Mouse (Mus musculus) bone marrow, adult 2 months (tissue): ENCODE measurements around the gene Tbc1d2. TPM values are rescaled to one million over a fixed set of nuclear protein-coding genes. Genes with fewer than 3 reads are reported as not detected.

Experiments
- H3K27ac ChIP-seq: fragments of 200-500 bp; 2 replicates; pipeline ENCODE4 v1.5.1; 2012; ENCODE audit warnings: low read depth, mild to moderate bottlenecking, control low read depth, inconsistent platforms, low read length; ENCODE audit not compliant: control insufficient read depth, poor library complexity, insufficient read depth
- H3K4me1 ChIP-seq: fragments of 200-500 bp; 2 replicates; pipeline ENCODE4 v1.6.1; 2011; ENCODE audit warnings: low read length; ENCODE audit not compliant: control insufficient read depth, insufficient read depth
- H3K4me3 ChIP-seq: fragments of 200-500 bp; replicated peaks from 2 replicates; pipeline ENCODE3; 2011; ENCODE audit warnings: mild to moderate bottlenecking, low read depth, low read length, control low read depth; ENCODE audit not compliant: control insufficient read depth
- CTCF ChIP-seq: fragments of 200-500 bp; IDR thresholded peaks from 2 replicates; pipeline ENCODE4 v1.5.1; 2011; ENCODE audit warnings: low read length, control low read depth; ENCODE audit not compliant: control insufficient read depth, insufficient read depth
- POLR2A ChIP-seq: fragments of 200-500 bp; IDR thresholded peaks from 2 replicates; pipeline ENCODE4 v1.6.1; 2011; ENCODE audit warnings: low read depth, mild to moderate bottlenecking, control low read depth, low read length, borderline replicate concordance; ENCODE audit not compliant: control insufficient read depth
- WGBS: fragments of 180-500 bp; shearing (Covaris S2); methylation state at CpG from one replicate; pipeline ENCODE4 v1.1.7; 2018; 5-methylcytosine and 5-hydroxymethylcytosine counted together
- polyA plus RNA-seq: library from polyadenylated mRNA; stranded (reverse); fragments of >200 nt; gene quantifications from 2 replicates; pipeline ENCODE4 v1.2.4, GENCODE M21; 2011; ENCODE audit warnings: low replicate concordance; ENCODE audit not compliant: missing spikeins, insufficient read depth, insufficient read length

The Tbc1d2 gene
- polyA plus RNA-seq, 1 experiment: 4.6 TPM

- peak overlapping the region; percentile 27 for H3K27ac ChIP-seq
- peak overlapping the region; percentile 1 for H3K4me3 ChIP-seq
- WGBS: 2% methylated on average over 10 of the region's 10 CpGs
- peaks cover 14% of the 10 kb centered on the region for H3K4me1 ChIP-seq
- TF ChIP-seq CTCF (no peak), POLR2A (no peak)
Observed at GRCm38 (mm10) chr4:46563847-46564246, 86.2 kb downstream of the Tbc1d2 start.

GRCm38 (mm10) chr4:46562841-46563240 lies 87.2 kb downstream of the Tbc1d2 start:
- no peak overlapping the region for H3K27ac ChIP-seq
- peaks cover 18% of the 10 kb centered on the region for H3K4me1 ChIP-seq
- WGBS: 89% methylated on average over 14 of the region's 14 CpGs
- no peak overlapping the region for H3K4me3 ChIP-seq
- TF ChIP-seq CTCF (no peak), POLR2A (no peak)

- Histone ChIP-seq H3K4me3 (no peak overlapping the region), H3K4me1 (peaks cover 19% of the 10 kb centered on the region), H3K27ac (no peak overlapping the region)
- 57% methylated on average over 5 of the region's 5 CpGs for WGBS
- TF ChIP-seq CTCF (no peak), POLR2A (no peak)
Observed at GRCm38 (mm10) chr4:46562037-46562436, 88.0 kb downstream of the Tbc1d2 start.

- H3K27ac ChIP-seq: no peak overlapping the region
- peaks cover 24% of the 10 kb centered on the region for H3K4me1 ChIP-seq
Observed at GRCm38 (mm10) chr4:46560069-46560705, 89.8 kb downstream of the Tbc1d2 start.

GRCm38 (mm10) chr4:46558672-46559667 lies 91.0 kb downstream of the Tbc1d2 start:
- TF ChIP-seq POLR2A: no peak
- TF ChIP-seq CTCF: no peak
- WGBS: 42% methylated on average over 22 of the region's 22 CpGs
- H3K27ac ChIP-seq: no peak overlapping the region
- H3K4me1 ChIP-seq: peaks cover 25% of the 10 kb centered on the region
- no peak overlapping the region for H3K4me3 ChIP-seq

More at GRCm38 (mm10) chr4:46560069-46560705, 89.8 kb downstream of the Tbc1d2 start:
- 81% methylated on average over 14 of the region's 14 CpGs for WGBS
- no peak overlapping the region for H3K4me3 ChIP-seq
- TF ChIP-seq POLR2A (no peak), CTCF (no peak)

GRCm38 (mm10) chr4:46556933-46557332 lies 93.1 kb downstream of the Tbc1d2 start:
- TF ChIP-seq CTCF: no peak
- TF ChIP-seq POLR2A: no peak
- 60% methylated on average over 3 of the region's 3 CpGs for WGBS
- Histone ChIP-seq H3K27ac (no peak overlapping the region; the same call in 1 of the 2 replicates), H3K4me1 (peaks cover 24% of the 10 kb centered on the region), H3K4me3 (no peak overlapping the region)

GRCm38 (mm10) chr4:46555762-46556161 lies 94.2 kb downstream of the Tbc1d2 start:
- peak overlapping the region; percentile 78 for H3K27ac ChIP-seq

More at GRCm38 (mm10) chr4:46555762-46556161, 94.2 kb downstream of the Tbc1d2 start:
- 35% methylated on average over 9 of the region's 9 CpGs for WGBS
- TF ChIP-seq CTCF: no peak
- TF ChIP-seq POLR2A: no peak
- Histone ChIP-seq H3K4me3 (no peak overlapping the region), H3K4me1 (peaks cover 24% of the 10 kb centered on the region)

Other genes starting within 250 kb of the Tbc1d2 start
- 152 and 243 TPM in 2 replicates for gene Hemgn, start 236.7 kb downstream of the Tbc1d2 start, polyA plus RNA-seq
- gene Anp32b, start 199.3 kb downstream of the Tbc1d2 start, polyA plus RNA-seq: 614 and 712 TPM in 2 replicates
- gene Nans, start 161.0 kb downstream of the Tbc1d2 start, polyA plus RNA-seq: 28.9 and 33.9 TPM in 2 replicates
- 4.7 and 4.8 TPM in 2 replicates for gene Trim14, start 114.1 kb downstream of the Tbc1d2 start, polyA plus RNA-seq
- 6.0 and 8.1 TPM in 2 replicates for gene Coro2a, start 48.0 kb downstream of the Tbc1d2 start, polyA plus RNA-seq